Mouse (Mus musculus) MEL (cell line): Measurements from ENCODE around the gene Chst12. TPM values are rescaled to one million over a fixed set of nuclear protein-coding genes. Genes with fewer than 3 reads are reported as not detected.

Experiments used
- DNase-seq: peaks from one replicate; pipeline ENCODE4 v3.0.0; 2011; ENCODE audit warnings: low read depth, low spot score
- H3K27ac ChIP-seq: 2 replicates; pipeline ENCODE4 v1.5.1; 2012; ENCODE audit warnings: low read depth, mild to moderate bottlenecking, control low read depth, low read length, moderate library complexity; ENCODE audit not compliant: control insufficient read depth
- H3K27me3 ChIP-seq, 2 experiments: fragments of 150-350 bp in 1 of 2; sonication (generic) in 1 of 2; 2 replicates each; pipeline ENCODE4 v1.6.1; 2012; ENCODE audit warnings: low read length in 2 of 2, mild to moderate bottlenecking in 2 of 2, improper control_type of control experiment in 1 of 2, moderate library complexity in 1 of 2; ENCODE audit not compliant: insufficient read depth in 2 of 2, control insufficient read depth in 1 of 2
- H3K36me3 ChIP-seq, 2 experiments: 2 replicates each; pipeline ENCODE4 v1.6.1; 2012 to 2014; ENCODE audit warnings: low read length in 2 of 2, improper control_type of control experiment in 1 of 2, inconsistent platforms in 1 of 2, mild to moderate bottlenecking in 1 of 2; ENCODE audit not compliant: insufficient read depth in 2 of 2, control insufficient read depth in 1 of 2
- H3K4me1 ChIP-seq, 2 experiments: fragments of 150-350 bp in 1 of 2; sonication (generic) in 1 of 2; 2 replicates each; pipeline ENCODE4 v1.6.1; 2012; ENCODE audit warnings: low read length in 2 of 2, improper control_type of control experiment in 1 of 2, mild to moderate bottlenecking in 1 of 2; ENCODE audit not compliant: insufficient read depth in 2 of 2, control insufficient read depth in 1 of 2
- H3K4me3 ChIP-seq, 2 experiments: fragments of 150-350 bp in 1 of 2; sonication (generic) in 1 of 2; 2 replicates each; pipeline ENCODE4 v1.5.1; 2012; ENCODE audit warnings: low read depth in 2 of 2, low read length in 2 of 2, mild to moderate bottlenecking in 2 of 2, moderate library complexity in 2 of 2, control low read depth in 1 of 2, improper control_type of control experiment in 1 of 2; ENCODE audit not compliant: control insufficient read depth in 1 of 2, insufficient read depth in 1 of 2
- H3K79me2 ChIP-seq: 2 replicates; pipeline ENCODE4 v1.6.1; 2012; ENCODE audit warnings: mild to moderate bottlenecking, low read length, moderate library complexity; ENCODE audit not compliant: control insufficient read depth, poor library complexity, insufficient read depth
- H3K9ac ChIP-seq: 2 replicates; pipeline ENCODE4 v1.6.1; 2012; ENCODE audit warnings: low read depth, mild to moderate bottlenecking, control low read depth, low read length, moderate library complexity; ENCODE audit not compliant: control insufficient read depth, poor library complexity, severe bottlenecking
- H3K9me3 ChIP-seq: fragments of 150-350 bp; sonication (generic); replicated peaks from 2 replicates; pipeline ENCODE4 v1.6.1; 2012; ENCODE audit warnings: mild to moderate bottlenecking, low read length, improper control_type of control experiment, moderate library complexity; ENCODE audit not compliant: insufficient read depth
- CHD1 ChIP-seq: IDR thresholded peaks from 2 replicates; pipeline ENCODE4 v1.6.1; 2012; ENCODE audit warnings: low read depth, mild to moderate bottlenecking, inconsistent platforms, low read length, improper control_type of control experiment
- EP300 ChIP-seq, 2 experiments: IDR thresholded peaks; 2 replicates each; pipeline ENCODE4 v1.6.1; 2011; ENCODE audit warnings: improper control_type of control experiment in 2 of 2, low read length in 2 of 2, low read depth in 1 of 2, mild to moderate bottlenecking in 1 of 2
- GABPA ChIP-seq: IDR thresholded peaks from 2 replicates; pipeline ENCODE4 v1.6.1; 2012; ENCODE audit warnings: low read depth, mild to moderate bottlenecking, inconsistent platforms, low read length, improper control_type of control experiment, moderate library complexity
- GATA1 ChIP-seq: IDR thresholded peaks from 2 replicates; pipeline ENCODE4 v1.6.1; 2011; ENCODE audit warnings: low read depth, low read length, improper control_type of control experiment
- HCFC1 ChIP-seq: IDR thresholded peaks from 2 replicates; pipeline ENCODE4 v1.6.1; 2012; ENCODE audit warnings: low read depth, mild to moderate bottlenecking, inconsistent platforms, low read length, improper control_type of control experiment, moderate library complexity
- JUND ChIP-seq: IDR thresholded peaks from 2 replicates; pipeline ENCODE4 v1.6.1; 2011; ENCODE audit warnings: low read depth, mild to moderate bottlenecking, improper control_type of control experiment, low read length
- KAT2A ChIP-seq: conservative IDR thresholded peaks from 2 replicates; pipeline ENCODE4 v1.6.1; 2012; ENCODE audit warnings: low read depth, low read length, improper control_type of control experiment, inconsistent platforms
- MAZ ChIP-seq: IDR thresholded peaks from 2 replicates; pipeline ENCODE4 v1.6.1; 2012; ENCODE audit warnings: low read depth, mild to moderate bottlenecking, inconsistent platforms, low read length, improper control_type of control experiment
- MEF2A ChIP-seq: IDR thresholded peaks from 2 replicates; pipeline ENCODE4 v1.6.1; 2014; ENCODE audit warnings: low read depth, mild to moderate bottlenecking, inconsistent platforms, low read length, improper control_type of control experiment; ENCODE audit not compliant: poor library complexity, insufficient replicate concordance, severe bottlenecking; ENCODE audit errors: extremely low read depth
- NELFE ChIP-seq: IDR thresholded peaks from 2 replicates; pipeline ENCODE4 v1.6.1; 2011; ENCODE audit warnings: low read depth, low read length, improper control_type of control experiment
- RAD21 ChIP-seq: IDR thresholded peaks from 2 replicates; pipeline ENCODE4 v1.6.1; 2011; ENCODE audit warnings: mild to moderate bottlenecking, low read depth, low read length, improper control_type of control experiment
- RCOR1 ChIP-seq: IDR thresholded peaks from 2 replicates; pipeline ENCODE4 v1.6.1; 2012; ENCODE audit warnings: low read depth, mild to moderate bottlenecking, inconsistent platforms, low read length, improper control_type of control experiment
- TBP ChIP-seq: IDR thresholded peaks from 2 replicates; pipeline ENCODE4 v1.8.0; 2011; ENCODE audit warnings: low read depth, low read length, improper control_type of control experiment
- TCF12 ChIP-seq: IDR thresholded peaks from 2 replicates; pipeline ENCODE4 v1.6.1; 2014; ENCODE audit warnings: low read depth, mild to moderate bottlenecking, inconsistent platforms, low read length, improper control_type of control experiment, moderate library complexity
- UBTF ChIP-seq: IDR thresholded peaks from 2 replicates; pipeline ENCODE4 v1.6.1; 2012; ENCODE audit warnings: low read depth, mild to moderate bottlenecking, inconsistent platforms, low read length, improper control_type of control experiment, moderate library complexity, borderline replicate concordance; ENCODE audit not compliant: insufficient read depth
- USF1 ChIP-seq: IDR thresholded peaks from 2 replicates; pipeline ENCODE4 v1.6.1; 2014; ENCODE audit warnings: low read depth, mild to moderate bottlenecking, inconsistent platforms, low read length, improper control_type of control experiment, moderate library complexity
- USF2 ChIP-seq, 2 experiments: IDR thresholded peaks; 2 replicates each; pipeline ENCODE4 v1.6.1; 2011 to 2012; ENCODE audit warnings: improper control_type of control experiment in 2 of 2, low read length in 2 of 2, borderline replicate concordance in 1 of 2, inconsistent platforms in 1 of 2, low read depth in 1 of 2, mild to moderate bottlenecking in 1 of 2; ENCODE audit not compliant: insufficient read depth in 1 of 2
- ZC3H11A ChIP-seq: IDR thresholded peaks from 2 replicates; pipeline ENCODE4 v1.6.1; 2012; ENCODE audit warnings: low read depth, mild to moderate bottlenecking, inconsistent platforms, low read length, improper control_type of control experiment
- polyA plus RNA-seq, 2 experiments: library from polyadenylated mRNA; stranded (reverse) in 1 of 2; unstranded in 1 of 2; fragments of >175 nt in 1 of 2; fragments of >200 nt in 1 of 2; gene quantifications; 2 replicates each; pipeline versions ENCODE4 v1.2.1 to v1.2.4; 2012; ENCODE audit warnings: low replicate concordance in 2 of 2, low read depth in 1 of 2; ENCODE audit not compliant: insufficient read length in 2 of 2, insufficient read depth in 1 of 2, missing spikeins in 1 of 2
- total RNA-seq: library from RNA; depleted of rRNA; stranded (reverse); fragments of 300-350 nt; gene quantifications from 2 replicates; pipeline ENCODE4 v1.2.3, GENCODE M21; 2012

Chst12 gene
- total and polyA plus RNA-seq, 3 experiments = 4.1 to 8.6 TPM; not detected in 1

GRCm38 (mm10) chr5:140481458-140481857, 23.9 kb upstream of the Chst12 start:
- H3K36me3 ChIP-seq = no peaks in the 10 kb centered on the region
- H3K27me3 ChIP-seq = no peaks in the 10 kb centered on the region
- H3K9me3 ChIP-seq = no peaks in the 10 kb centered on the region
- no peak overlapping the region for H3K4me3 ChIP-seq
- H3K27ac ChIP-seq = no peak overlapping the region
- TF ChIP-seq USF2 (IDR thresholded peaks at IDR 0.05; ENCODE audit: borderline replicate concordance in 1 of 2, insufficient read depth in 1 of 2, low read depth in 1 of 2, low read length in 2 of 2) (no peak), NELFE (no peak), ZC3H11A (no peak), JUND (no peak), KAT2A (no peak), GABPA (no peak), MAZ (no peak), UBTF (no peak), USF1 (no peak), HCFC1 (no peak), RAD21 (no peak), CHD1 (no peak)
- TF ChIP-seq, all 39 proteins: peak for 0
- DNase-seq = no peak
- H3K9ac ChIP-seq = no peak overlapping the region
- no peaks in the 10 kb centered on the region for H3K79me2 ChIP-seq
- no peaks in the 10 kb centered on the region for H3K4me1 ChIP-seq

- H3K27me3 ChIP-seq = no peaks in the 10 kb centered on the region; a peak in 2 of 4 replicates
- H3K9me3 ChIP-seq = no peaks in the 10 kb centered on the region
- TF ChIP-seq TCF12 = no peak
- no peak for TF ChIP-seq MEF2A
- no peak for TF ChIP-seq NELFE
- no peak for TF ChIP-seq TBP
- TF ChIP-seq EP300 (IDR thresholded peaks at IDR 0.05; ENCODE audit: low read depth in 1 of 2, low read length in 2 of 2) = no peak
- no peak for TF ChIP-seq GABPA
- no peak for TF ChIP-seq GATA1
- TF ChIP-seq RCOR1 = no peak
- TF ChIP-seq, all 39 proteins: peak for 0
- H3K9ac ChIP-seq = no peak overlapping the region
- no peak for DNase-seq
- peaks cover 0 to 3% of the 10 kb centered on the region in 2 experiments; a peak in 1 of 4 replicates for H3K4me1 ChIP-seq
- H3K27ac ChIP-seq = no peak overlapping the region
- H3K36me3 ChIP-seq = no peaks in the 10 kb centered on the region
- H3K79me2 ChIP-seq = no peaks in the 10 kb centered on the region
- no peak overlapping the region for H3K4me3 ChIP-seq
These were observed 14.2 kb upstream of the Chst12 start for GRCm38 (mm10) chr5:140491142-140491541.
